Mouse (Mus musculus) megakaryocyte, embryonic 14.5 days (primary cell): ENCODE measurements around the gene Myo1e.

Experiments
- FLI1 ChIP-seq: IDR thresholded peaks from 2 replicates; pipeline ENCODE4 v1.6.1; 2012; ENCODE audit warnings: low read length, inconsistent platforms, mixed read lengths
- GATA1 ChIP-seq: IDR thresholded peaks from 3 replicates; pipeline ENCODE4 v1.6.1; 2012; ENCODE audit warnings: mixed read lengths, low read length, inconsistent platforms, borderline replicate concordance

DNA sequence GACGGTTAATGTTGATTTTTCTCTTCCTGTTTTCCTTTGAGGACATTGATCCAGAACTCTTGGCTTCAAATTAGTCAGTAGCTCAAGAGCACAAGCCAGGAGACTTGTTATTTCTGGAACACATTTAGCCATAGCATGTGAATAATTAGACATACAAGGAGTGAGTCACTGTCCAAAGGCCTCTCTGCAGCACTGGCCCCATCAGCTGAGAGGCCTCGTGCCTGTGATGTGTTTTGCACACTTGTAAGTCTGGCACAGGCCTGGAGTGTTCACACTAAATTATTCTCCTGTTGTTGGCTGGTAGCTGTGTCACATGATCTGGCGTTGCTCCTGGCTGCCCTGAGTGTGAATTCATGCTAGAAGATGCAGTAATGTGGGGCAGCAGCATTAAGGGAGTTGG, 111.5 kb downstream of the Myo1e start:
- TF ChIP-seq GATA1: no peak
- no peak for TF ChIP-seq FLI1
